In genomic region chr16:17721114-17721808, GRCm38 (mm10) we compare ENCODE assay signal across 8 mouse cellular contexts. TPM values are rescaled to one million over a fixed set of nuclear protein-coding genes. Genes with fewer than 3 reads are reported as not detected.
A peak's percentile ranks its signal among the peaks of the same experiment; 100 is the strongest.
DNase-seq lines count a peak whose midpoint lies in the region; ATAC-seq and TF ChIP-seq lines count a peak whose summit lies in the region.

No protein-coding gene starts in this region.

- no peak for DNase-seq in liver, embryonic 11.5 days (ENCODE audit: low spot score)
- DNase-seq in liver, result no peak
- DNase-seq in left cerebral cortex, postnatal 10 days (ENCODE audit: extremely low spot score in 1 of 2, low spot score in 2 of 2), result no peak
- no peak for DNase-seq in kidney, postnatal 36 days

- TF ChIP-seq POLR2A in embryonic fibroblast, embryonic 13.5 days (IDR thresholded peaks at IDR 0.05; ENCODE audit: low read depth, low read length), result no peak

- intact Hi-C loops in left cerebral cortex, postnatal 10 days (cut with DNase I), result no loop called here

- H3K4me3 ChIP-seq in liver, embryonic 11.5 days (ENCODE audit: low read depth, low read length), result peak overlapping the region; percentile 61
- peak overlapping the region; percentile 98 for H3K4me3 ChIP-seq in embryonic fibroblast, embryonic 13.5 days (ENCODE audit: insufficient read depth, low read length)
- H3K4me3 ChIP-seq in limb, embryonic 13.5 days, result peak overlapping the region; percentile 85
- peak overlapping the region; percentile 69 for H3K4me3 ChIP-seq in neural tube, embryonic 15.5 days (replicated peaks)

- peak overlapping the region; percentile 62; the same call in 1 of the 2 replicates for H3K9ac ChIP-seq in liver, embryonic 11.5 days (ENCODE audit: low read depth, low read length)
- H3K9ac ChIP-seq in limb, embryonic 13.5 days, result peak overlapping the region; percentile 94
- H3K9ac ChIP-seq in neural tube, embryonic 15.5 days (replicated peaks), result peak overlapping the region; percentile 71

- no peak for TF ChIP-seq CTCF in embryonic fibroblast, embryonic 13.5 days (IDR thresholded peaks at IDR 0.05; ENCODE audit: borderline replicate concordance, insufficient read depth, low read length)

- H3K27me3 ChIP-seq in liver, embryonic 11.5 days (replicated peaks; ENCODE audit: control insufficient read depth, insufficient read depth, low read length), result no peaks in the 10 kb centered on the region
- H3K27me3 ChIP-seq in limb, embryonic 13.5 days, result no peaks in the 10 kb centered on the region
- no peaks in the 10 kb centered on the region for H3K27me3 ChIP-seq in neural tube, embryonic 15.5 days (replicated peaks)

- H3K27ac ChIP-seq in liver, embryonic 11.5 days (ENCODE audit: low read depth, low read length), result no peak overlapping the region
- H3K27ac ChIP-seq in embryonic fibroblast, embryonic 13.5 days (ENCODE audit: insufficient read depth, low read length), result peak overlapping the region; percentile 100; the same call in 1 of the 2 replicates
- no peak overlapping the region for H3K27ac ChIP-seq in limb, embryonic 13.5 days
- H3K27ac ChIP-seq in neural tube, embryonic 15.5 days (replicated peaks), result no peak overlapping the region; the same call in 1 of the 2 replicates

- peaks cover 15% of the 10 kb centered on the region for H3K4me1 ChIP-seq in liver, embryonic 11.5 days (replicated peaks; ENCODE audit: control insufficient read depth, insufficient read depth, low read length)
- peaks cover 3% of the 10 kb centered on the region; the same call in 1 of the 2 replicates for H3K4me1 ChIP-seq in embryonic fibroblast, embryonic 13.5 days (ENCODE audit: control insufficient read depth, insufficient read depth, low read length)
- H3K4me1 ChIP-seq in limb, embryonic 13.5 days, result peaks cover 15% of the 10 kb centered on the region
- peaks cover 16% of the 10 kb centered on the region for H3K4me1 ChIP-seq in neural tube, embryonic 15.5 days

- H3K4me2 ChIP-seq in liver, embryonic 11.5 days, result peak overlapping the region; percentile 95
- peak overlapping the region; percentile 98 for H3K4me2 ChIP-seq in limb, embryonic 13.5 days (replicated peaks)
- H3K4me2 ChIP-seq in neural tube, embryonic 15.5 days, result peak overlapping the region; percentile 64

- no peaks in the 10 kb centered on the region for H3K9me3 ChIP-seq in liver, embryonic 11.5 days (ENCODE audit: control insufficient read depth, low read length)
- no peaks in the 10 kb centered on the region for H3K9me3 ChIP-seq in limb, embryonic 13.5 days
- no peaks in the 10 kb centered on the region for H3K9me3 ChIP-seq in neural tube, embryonic 15.5 days (replicated peaks)

- 62% methylated on average over 9 of the region's 9 CpGs for WGBS in liver, embryonic 11.5 days
- 69% methylated on average over 9 of the region's 9 CpGs for WGBS in limb, embryonic 13.5 days
- 72% methylated on average over 9 of the region's 9 CpGs for WGBS in neural tube, embryonic 15.5 days

- no peak for ATAC-seq in liver, embryonic 11.5 days (replicated peaks; ENCODE audit: low FRiP score)
- no peak for ATAC-seq in limb, embryonic 13.5 days (ENCODE audit: low FRiP score, low read depth)
- ATAC-seq in neural tube, embryonic 15.5 days (ENCODE audit: low FRiP score), result no peak
- no peak for ATAC-seq in erythroid progenitor cell, adult 5-6 weeks (replicated peaks; ENCODE audit: low FRiP score, poor library complexity, severe bottlenecking)

- H3K36me3 ChIP-seq in liver, embryonic 11.5 days (ENCODE audit: control insufficient read depth, insufficient read depth, low read length), result no peaks in the 10 kb centered on the region
- H3K36me3 ChIP-seq in limb, embryonic 13.5 days, result no peaks in the 10 kb centered on the region
- no peaks in the 10 kb centered on the region for H3K36me3 ChIP-seq in neural tube, embryonic 15.5 days

RNA-seq across cellular contexts. Expression of gene Med15, which starts 11.4 kb away (rescaled TPM):
- polyA plus RNA-seq in liver, embryonic 11.5 days (2014; fragmentation: Nextera tagmentation; extraction: Ambion mirVana), result 44.8 and 46.7 TPM in 2 replicates
- polyA plus RNA-seq in embryonic fibroblast, embryonic 13.5 days (2011; ENCODE audit: insufficient read length, low read depth, missing spikeins), result 65.3 and 67.2 TPM in 2 replicates
- polyA plus RNA-seq in limb, embryonic 13.5 days (2015; fragmentation: Nextera tagmentation; extraction: Ambion mirVana), result 48.1 and 49.8 TPM in 2 replicates
- 46.1 and 47.3 TPM in 2 replicates for polyA plus RNA-seq in neural tube, embryonic 15.5 days (2015; fragmentation: Nextera tagmentation; extraction: Ambion mirVana)
- total RNA-seq in erythroid progenitor cell, adult 5-6 weeks (2015; ENCODE audit: low replicate concordance), result 55.1 and 70.8 TPM in 2 replicates
- total RNA-seq in erythroid progenitor cell, adult 5-6 weeks (2017; ENCODE audit: low replicate concordance), result 57.3 and 60.2 TPM in 2 replicates
- total RNA-seq in left cerebral cortex, postnatal 10 days (2021), result 10 to 100 TPM; 65.0 to 70.2 TPM

RNA-seq across cellular contexts. Expression of gene Klhl22, which starts 38.2 kb away (rescaled TPM):
- 47.5 and 49.3 TPM in 2 replicates for polyA plus RNA-seq in liver, embryonic 11.5 days (2014; fragmentation: Nextera tagmentation; extraction: Ambion mirVana)
- 53.4 and 63.8 TPM in 2 replicates for polyA plus RNA-seq in embryonic fibroblast, embryonic 13.5 days (2011; ENCODE audit: insufficient read length, low read depth, missing spikeins)
- polyA plus RNA-seq in limb, embryonic 13.5 days (2015; fragmentation: Nextera tagmentation; extraction: Ambion mirVana), result 92.9 and 106 TPM in 2 replicates
- 86.2 and 89.1 TPM in 2 replicates for polyA plus RNA-seq in neural tube, embryonic 15.5 days (2015; fragmentation: Nextera tagmentation; extraction: Ambion mirVana)
- 4.2 and 5.4 TPM in 2 replicates for total RNA-seq in erythroid progenitor cell, adult 5-6 weeks (2015; ENCODE audit: low replicate concordance)
- 3.7 and 3.9 TPM in 2 replicates for total RNA-seq in erythroid progenitor cell, adult 5-6 weeks (2017; ENCODE audit: low replicate concordance)
- 100 to 1,000 TPM in 1 of 2 experiments, 10 to 100 TPM in 1; 96.5 to 101 TPM for total RNA-seq in left cerebral cortex, postnatal 10 days (2021)
